Mouse (Mus musculus): ENCODE data around the gene Syde2. TPM values are rescaled to one million over a fixed set of nuclear protein-coding genes. Genes with fewer than 3 reads are reported as not detected.

Gene Syde2
- total RNA-seq (2021), result 1 to 10 TPM; 4.4 to 5.1 TPM
- long read RNA-seq, experiment 1, full-length matches to known transcripts, result 4 of 4 reads
- long read RNA-seq, experiment 1, partial matches to known transcripts, result 0 of 4 reads
- long read RNA-seq, experiment 1, other reads (novel, unspliced or antisense), result 0 of 4 reads
- long read RNA-seq, experiment 2, full-length matches to known transcripts, result 6 of 9 reads
- long read RNA-seq, experiment 2, partial matches to known transcripts, result 1 of 9 reads
- long read RNA-seq, experiment 2, other reads (novel, unspliced or antisense), result 2 of 9 reads

DNA sequence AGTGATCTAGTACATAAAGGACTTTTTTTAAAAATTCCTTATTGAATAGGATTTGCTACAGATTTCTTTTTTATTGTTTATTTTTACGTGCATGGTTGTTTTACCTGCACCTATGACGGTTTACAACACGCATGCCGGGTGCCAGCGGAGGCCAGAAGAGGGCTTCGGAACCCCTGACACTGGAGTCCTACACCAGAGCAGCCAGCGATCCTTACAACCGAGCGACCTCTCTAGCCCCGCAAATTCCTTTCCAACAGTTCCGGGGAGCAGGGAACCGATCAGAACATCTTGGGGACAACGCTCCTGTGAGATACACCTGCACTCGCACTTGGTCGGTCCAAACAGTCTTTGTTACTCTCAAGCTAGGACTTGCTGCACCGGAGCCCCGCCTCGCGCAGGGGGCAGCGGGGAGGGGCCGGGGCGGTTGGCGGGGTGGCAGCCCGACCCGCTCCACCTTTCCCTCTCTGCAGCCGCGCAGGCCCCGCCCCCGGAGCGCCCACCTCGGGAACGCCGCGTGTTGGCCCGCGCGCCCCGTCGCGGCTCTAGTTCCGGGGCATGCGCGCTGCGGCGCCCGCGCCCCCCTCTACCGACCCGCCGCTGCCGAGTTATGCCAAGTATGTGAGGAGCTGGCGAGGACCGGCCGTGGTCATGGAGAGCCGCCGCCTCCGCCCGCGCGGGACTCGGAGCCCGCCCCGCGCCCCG lies at the start of gene Syde2:
TSS of gene Syde2 (plus strand) at position 603 of the 702 bp plus-strand sequence.
- DNase-seq (ENCODE audit: low spot score in 2 of 2), result peak; percentile 75 to 76

DNA sequence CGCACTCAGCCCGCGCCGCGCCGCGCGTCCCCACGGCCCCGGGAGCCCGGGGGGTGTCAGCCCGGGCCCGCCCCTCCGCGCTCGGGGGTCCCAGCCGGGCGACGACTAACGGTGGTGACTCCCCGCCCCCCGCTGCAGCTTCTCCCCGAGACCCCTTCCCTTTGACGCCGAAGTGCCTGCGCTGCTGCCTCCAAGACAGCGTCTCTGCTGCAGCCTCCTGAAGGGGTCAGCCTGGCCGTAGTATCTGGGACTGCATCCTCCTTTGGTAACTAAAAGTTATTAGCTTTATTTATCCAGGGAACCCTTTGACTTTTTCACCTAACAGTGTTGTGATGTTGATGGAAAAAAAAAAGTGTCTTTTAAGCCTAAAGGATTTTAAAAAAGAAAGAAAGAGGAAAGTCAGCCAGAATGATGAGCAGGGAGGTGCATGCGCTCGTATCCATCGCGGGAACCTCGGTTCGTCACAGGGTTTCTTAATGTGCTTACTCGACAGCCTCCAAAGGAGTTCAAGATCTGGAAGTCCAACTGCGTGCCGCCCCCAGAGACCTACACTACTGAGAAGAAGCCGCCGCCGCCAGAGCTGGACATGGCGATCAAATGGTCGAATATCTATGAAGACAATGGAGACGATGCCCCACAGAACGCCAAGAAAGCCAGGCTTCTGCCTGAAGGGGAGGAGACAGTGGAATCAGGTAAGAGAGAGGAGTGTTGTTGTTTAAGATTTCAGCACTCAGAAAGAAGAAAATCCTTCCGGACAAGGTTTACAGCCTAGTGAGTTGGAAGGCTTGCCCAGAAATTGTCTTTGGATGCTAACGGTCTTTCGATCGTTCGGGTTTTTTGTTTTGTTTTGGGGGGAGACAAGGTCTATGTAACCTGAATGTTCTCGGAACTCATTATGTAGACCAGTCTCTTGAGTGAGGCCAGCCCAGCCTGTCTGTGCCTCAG lies 49.0 kb upstream of the Syde2 start:
- DNase-seq (ENCODE audit: low spot score in 2 of 2), result peak; percentile 25 to 43

DNA sequence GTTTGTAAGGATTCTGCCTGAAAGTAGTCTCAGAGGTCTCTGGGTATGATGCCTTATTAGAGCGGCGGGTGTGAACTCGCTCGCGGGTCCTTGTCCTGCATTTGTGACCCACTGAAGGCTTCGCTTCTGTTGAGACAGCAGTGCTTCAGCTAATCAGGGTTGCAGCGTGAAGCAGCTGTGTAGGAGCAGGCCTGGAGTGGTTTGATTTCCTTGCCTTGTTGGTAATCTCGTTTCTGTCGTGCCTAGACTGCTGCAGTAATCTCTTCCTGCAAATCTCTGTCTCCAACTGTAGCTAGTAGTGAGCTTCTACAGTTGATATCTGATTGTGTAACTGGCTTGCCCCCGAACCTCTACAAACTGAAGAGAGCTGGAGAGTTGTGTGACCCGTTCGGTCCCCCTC lies 48.3 kb upstream of the Syde2 start:
- DNase-seq (ENCODE audit: low spot score in 2 of 2), result no peak

DNA sequence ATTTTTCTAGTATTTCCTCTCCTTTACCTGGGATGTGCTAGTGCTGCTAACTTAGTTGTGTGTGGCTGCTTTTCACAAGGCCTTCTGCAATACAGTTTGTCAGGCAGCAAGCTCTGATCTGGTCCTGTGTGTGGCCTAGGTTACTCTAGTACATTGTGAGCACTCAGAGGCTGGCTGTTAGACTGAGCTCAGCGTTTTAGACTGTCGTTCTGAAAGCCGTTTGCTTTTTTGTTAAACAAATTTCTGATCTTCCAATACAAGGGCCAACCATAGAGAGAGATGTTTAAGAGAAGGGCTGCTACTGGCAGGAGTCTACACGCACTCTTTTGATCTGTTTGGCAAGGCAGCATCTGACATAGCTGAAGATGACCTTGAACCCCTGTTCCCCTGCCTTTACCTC lies 47.7 kb upstream of the Syde2 start:
- no peak for DNase-seq (ENCODE audit: low spot score in 2 of 2)

DNA sequence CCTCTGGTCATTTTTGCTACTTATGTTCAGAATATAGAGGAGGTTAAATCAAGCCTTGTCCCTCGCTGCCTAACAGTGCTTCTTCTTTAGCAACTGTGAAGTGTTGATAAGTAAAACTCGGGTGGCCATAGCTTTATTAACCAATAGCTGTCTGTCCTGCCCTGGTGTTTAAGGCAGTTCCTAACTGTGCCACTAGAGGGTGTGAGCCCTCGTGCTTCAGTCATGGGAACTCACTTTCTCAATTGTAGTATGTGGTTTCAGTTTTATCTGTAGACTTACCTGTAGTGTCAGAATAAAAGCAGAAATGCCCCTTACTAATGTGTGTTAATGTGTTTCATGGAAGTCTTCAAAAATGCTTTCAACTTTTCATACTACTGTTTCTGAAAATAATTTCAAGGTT lies 45.7 kb upstream of the Syde2 start:
- peak; percentile 61 to 67 for DNase-seq (ENCODE audit: low spot score in 2 of 2)

DNA sequence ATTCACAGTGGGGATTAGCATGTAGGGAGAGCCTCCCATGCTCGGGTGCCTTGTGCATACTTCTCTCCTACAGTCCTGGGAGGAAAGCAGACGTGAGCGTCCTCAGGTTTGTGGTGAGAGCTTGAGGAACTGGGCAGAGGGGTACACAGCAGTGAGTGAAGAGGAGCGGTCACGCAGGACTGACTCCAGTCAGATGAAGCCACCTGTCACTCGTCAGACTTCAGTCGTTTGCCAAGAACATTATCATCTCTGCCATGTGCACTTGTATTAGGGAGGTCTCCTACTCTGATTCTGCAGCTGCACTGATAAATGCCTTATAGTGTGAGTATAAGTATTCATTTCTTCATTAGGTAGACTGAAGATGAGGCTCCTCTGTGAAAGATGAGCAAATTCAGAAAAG lies 43.3 kb upstream of the Syde2 start:
- no peak for DNase-seq (ENCODE audit: low spot score in 2 of 2)

DNA sequence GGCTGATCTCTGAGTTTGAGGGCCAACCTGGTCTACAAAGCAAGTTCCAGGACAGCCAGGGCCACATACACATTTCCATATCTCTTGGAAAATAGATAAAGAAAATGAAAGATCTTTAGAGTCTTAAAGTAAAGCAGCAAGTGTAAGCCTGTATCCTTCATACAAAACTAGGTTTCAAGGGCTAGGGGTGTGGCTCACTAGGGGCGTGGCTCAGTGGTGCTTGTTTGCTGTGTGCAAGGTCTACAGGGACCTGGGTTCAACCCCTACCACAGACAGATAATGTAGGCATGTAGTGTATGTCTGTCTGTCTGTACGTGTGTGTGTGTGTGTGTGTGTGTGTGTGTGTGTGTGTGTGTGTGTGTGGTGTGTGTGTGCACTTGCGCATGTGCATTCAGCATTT lies 41.8 kb upstream of the Syde2 start:
- no peak for DNase-seq (ENCODE audit: low spot score in 2 of 2)

DNA sequence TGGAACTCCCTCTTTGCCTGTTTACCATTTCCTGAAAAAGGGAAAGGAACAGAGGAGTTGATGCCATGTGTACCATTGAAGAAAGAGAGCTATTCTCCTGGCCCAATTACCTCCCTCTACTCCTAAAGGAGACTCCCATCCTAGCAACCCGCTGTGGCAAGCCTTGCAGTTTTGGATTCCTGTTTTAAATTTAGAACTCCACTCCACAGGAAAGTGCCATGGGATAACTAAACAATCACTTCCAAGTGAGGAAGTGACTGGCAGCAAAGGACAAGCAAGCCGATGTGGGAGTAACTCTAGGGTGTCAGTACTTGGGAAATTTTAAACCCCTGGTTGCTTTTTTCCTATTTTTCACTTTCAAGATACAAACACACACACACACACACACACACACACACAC lies 41.0 kb upstream of the Syde2 start:
- DNase-seq (ENCODE audit: low spot score in 2 of 2), result no peak

DNA sequence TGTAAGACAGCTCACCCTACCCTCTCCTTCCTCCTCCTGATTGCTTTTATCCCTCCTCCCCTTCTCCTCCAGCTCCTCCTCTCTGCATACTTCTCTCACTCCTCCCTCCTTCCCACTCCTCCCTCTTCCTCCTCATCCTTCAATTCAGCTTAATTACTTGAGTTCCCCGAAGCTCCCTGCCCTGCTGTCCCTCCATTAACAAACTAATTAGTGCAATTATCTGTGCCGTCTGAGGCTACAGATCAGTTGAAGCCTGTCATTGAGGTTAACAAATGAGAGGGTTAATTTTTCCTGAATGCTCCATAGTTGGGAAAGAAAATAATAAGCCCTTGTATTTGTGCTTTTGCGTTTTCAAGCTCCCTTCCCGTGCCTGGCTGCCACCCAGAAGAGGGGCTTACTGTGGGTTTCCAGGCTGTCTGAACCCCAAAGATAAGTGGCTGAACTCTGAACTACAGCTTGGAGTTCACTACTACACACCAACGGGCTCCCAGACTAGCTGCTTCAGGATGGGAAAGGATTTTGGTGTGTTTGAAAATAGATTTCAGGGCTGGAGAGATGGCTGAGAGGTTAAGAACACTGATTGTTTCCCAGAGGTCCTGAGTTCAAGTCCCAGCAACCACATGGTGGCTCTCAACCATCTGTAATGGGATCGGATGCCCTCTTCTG lies 40.0 kb upstream of the Syde2 start:
- no peak for DNase-seq (ENCODE audit: low spot score in 2 of 2)

DNA sequence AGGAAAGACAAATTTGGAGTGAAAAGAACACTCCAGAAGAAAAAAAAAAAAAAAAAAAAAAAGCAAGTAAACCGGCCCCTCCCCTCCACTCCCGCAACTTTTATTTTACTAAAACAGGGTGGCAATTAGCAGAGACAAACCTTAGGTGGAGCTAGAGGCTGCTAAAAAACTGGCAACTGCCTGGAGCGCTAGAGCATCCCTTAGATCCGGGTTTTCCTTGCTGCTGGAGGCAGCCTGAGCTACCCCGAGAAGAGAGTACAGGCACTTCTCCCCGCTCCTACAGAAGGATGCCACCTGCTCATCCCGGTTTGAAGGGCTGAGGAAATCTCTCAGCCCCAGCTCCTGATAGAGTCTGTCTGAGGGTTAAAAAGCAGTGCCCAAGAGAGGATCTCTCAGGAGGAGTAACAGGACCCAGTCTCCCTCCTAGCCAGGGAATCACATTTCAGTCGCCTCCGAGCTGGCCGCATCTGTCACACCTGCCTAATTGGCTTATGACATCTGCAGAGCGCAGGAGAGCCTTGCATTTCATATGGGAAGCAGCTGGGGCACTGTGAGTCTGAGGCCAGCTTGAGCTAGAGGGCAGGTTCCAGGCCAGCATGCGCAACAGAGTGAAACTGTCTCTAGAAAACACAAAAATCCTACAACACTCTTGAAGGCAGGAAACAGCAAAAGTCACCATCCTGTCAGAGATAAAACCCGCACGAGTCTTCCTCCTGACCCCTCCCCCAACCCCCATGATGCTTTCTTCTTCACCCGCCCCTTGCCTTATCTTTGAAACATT lies 37.4 kb upstream of the Syde2 start:
- DNase-seq (ENCODE audit: low spot score in 2 of 2), result no peak

DNA sequence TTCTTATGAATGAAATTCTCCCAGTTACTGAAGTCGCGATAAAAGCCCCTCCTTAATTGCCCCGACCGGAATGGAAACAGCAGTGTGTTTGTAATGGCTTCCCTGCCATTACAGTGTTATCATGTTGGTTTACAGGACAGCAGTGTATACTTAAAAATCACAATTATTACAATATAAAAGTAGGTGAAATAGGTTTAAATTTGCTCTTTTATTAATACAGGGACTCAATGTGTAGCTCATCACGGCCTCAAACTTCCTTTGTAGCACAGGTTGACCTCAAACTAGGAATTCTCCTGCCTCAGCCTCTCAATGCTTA lies 36.9 kb upstream of the Syde2 start:
- DNase-seq (ENCODE audit: low spot score in 2 of 2), result no peak

DNA sequence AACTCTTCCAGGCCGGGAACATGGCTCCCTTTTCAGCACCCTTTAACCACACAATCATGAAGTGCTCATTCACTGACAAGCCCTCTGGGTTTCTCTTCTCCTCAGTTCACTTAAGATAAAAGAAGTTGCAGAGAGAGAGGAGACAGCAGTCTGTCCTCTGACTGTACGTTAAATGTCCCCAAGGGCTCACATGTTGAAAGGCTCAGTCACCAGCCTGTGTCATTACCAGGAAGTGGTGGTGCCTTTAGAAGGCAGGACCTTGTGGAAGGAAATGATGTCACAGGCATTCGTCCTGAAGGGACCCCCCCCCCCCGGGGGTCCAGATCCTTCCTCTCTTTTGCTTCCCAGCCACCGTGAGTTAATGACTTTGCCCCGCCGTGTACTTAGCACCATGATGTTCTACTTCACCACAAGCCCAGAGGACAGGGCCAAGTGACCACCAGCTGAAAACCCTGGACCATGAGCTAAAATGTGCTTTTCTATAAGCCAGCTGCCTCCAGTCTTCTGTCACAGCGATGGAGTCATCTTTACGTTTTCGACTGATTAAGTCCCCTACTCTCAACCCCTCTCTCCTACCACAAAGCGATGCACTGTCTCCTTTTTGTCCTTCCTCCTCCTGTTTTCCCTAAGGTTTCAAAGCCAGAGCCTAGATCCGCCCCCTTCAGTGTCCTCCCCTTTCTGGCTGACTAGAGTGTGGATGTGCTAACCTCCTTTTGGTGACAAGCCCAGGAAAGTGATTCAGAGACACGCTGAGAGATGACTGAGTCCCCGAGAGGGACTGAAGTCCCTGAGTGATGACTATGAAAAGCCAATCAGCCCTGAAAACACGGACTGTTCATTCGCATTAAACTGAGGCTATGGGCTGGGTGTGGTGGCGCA lies 36.1 kb upstream of the Syde2 start:
- DNase-seq (ENCODE audit: low spot score in 2 of 2), result no peak

DNA sequence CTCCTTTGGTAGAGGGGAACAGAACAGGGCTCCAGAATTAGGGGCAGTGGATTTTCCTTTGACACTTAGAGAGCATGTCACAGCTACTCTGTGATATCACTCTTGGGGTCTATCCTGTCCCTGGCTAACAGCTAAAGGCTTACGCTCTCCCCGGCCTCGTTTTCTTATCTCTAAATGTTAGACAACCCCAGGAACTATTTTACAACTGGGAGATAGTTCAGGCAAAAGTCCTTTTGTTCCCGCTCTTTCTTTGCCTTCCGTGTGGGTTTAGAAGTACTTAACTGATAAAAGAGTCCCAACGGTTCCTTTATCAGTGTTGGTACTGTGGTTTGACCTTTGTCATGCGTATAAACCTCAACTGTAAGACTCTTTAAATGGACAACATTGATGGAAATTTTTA lies 34.7 kb upstream of the Syde2 start:
- DNase-seq (ENCODE audit: low spot score in 2 of 2), result no peak

DNA sequence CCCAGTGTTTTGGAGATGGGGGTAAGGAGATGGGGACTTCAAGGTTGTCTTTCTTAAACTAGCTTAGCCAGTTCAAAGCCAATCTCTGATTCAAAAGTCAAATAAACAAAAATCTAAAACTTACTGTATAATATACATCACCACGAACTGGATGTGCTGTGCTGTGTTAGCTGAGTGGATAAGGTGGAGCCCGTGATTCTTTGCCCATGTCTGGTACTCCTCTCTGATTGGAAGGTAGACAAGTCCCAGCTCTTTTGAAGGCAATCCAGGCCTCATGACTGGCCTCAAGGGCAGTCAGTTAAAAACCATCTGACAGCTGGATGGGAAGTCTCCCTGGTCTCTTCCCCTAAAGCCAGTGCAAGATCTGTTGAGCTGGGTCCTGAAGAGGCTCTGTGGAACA lies 34.3 kb upstream of the Syde2 start:
- no peak for DNase-seq (ENCODE audit: low spot score in 2 of 2)

DNA sequence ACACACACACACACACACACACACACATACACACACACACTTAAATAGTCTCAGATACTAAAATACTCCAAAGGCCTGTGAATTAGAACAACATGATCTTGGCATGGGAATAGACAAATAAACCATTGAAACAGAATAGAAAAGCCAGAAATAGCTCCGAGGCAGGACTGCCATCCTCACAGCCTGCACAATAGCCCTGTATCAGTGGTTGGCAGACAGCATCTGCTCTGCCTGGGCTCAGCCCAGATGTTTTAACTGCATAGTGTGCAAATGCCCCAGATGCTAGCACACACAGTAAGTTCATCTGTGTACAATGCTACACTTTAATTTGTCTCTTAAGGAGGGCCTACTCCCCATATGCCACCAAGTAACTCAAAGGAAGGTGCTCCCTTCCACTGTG lies 27.8 kb upstream of the Syde2 start:
- no peak for DNase-seq (ENCODE audit: low spot score in 2 of 2)

DNA sequence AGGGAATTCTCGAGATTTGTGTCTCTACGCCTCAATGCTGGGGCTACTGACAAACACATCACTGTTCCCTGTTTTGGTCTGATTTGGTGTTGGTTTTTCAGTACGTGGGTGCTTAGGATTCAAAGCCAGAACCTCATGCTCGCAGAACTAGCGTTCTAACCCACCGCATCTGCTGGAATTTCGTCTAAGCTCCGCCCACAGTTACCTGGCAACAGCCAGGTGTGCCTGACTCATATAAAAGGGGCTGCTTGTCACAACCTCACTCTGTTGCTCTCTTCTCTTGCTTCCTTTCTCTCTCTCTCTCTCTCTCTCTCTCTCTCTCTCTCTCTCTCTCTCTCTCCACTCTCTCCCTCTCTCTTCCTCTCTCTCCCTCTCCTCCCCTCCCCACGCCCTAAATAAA lies 25.3 kb upstream of the Syde2 start:
- no peak for DNase-seq (ENCODE audit: low spot score in 2 of 2)

DNA sequence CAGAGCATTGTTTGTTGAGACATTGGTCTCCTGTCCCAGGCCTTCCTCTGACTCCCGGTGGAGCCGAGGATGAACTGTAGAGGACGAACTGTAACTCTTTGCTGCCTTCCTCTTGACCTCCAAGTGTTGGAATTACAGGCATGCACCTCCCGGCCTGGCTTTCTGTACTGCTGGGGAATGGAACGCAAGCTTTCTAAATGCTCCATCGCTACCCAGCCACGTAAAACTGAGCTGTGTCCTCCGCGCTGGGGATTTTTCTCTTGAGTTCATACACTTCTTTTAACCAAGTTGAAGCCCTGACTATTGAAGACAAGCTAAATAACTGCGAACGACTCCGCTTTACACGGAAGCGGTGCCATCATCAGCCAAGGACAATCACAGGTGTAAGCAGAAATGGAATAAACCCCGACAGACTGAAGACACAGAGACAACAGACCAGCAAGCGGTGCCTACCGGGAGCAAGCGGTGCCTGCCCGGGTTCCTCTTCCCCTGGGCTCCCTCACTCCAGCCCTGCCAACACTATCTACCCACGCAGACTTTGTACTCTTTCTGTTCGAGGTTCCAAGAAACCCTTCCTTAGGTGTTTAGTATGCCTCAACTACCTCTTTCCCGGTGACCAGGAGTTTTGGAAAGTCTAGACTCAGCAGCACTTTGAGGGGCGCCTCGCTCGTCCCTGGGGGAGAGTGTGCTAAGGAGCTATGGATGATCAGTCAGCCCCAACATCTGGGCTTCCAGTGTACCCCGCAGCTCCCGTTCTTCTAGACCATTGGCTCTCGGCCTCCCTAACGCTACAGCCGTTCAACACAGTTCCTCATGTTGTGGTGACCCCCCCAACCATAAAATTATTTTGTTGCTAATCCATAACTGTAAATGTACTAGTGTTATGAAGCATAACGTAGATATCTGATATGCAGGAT lies 24.3 kb upstream of the Syde2 start:
- no peak for DNase-seq (ENCODE audit: low spot score in 2 of 2)

DNA sequence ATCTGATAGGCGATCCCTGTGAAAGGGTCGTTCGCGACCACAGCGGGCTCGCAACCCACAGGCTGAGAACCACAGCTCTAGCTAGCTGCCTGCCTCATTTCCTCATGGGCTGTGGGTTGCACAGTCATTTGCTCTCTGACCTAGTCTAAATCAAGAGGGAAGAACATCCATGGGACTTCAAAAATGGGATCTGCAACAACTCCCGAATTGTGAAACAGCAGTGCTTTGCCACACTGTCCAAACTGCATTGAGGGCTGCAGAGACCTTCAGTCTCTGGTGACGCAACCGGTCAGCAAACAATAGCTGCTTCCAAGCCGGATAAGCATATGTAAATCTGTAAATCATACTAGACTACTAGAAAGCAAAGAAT lies 23.7 kb upstream of the Syde2 start:
- DNase-seq (ENCODE audit: low spot score in 2 of 2), result no peak

DNA sequence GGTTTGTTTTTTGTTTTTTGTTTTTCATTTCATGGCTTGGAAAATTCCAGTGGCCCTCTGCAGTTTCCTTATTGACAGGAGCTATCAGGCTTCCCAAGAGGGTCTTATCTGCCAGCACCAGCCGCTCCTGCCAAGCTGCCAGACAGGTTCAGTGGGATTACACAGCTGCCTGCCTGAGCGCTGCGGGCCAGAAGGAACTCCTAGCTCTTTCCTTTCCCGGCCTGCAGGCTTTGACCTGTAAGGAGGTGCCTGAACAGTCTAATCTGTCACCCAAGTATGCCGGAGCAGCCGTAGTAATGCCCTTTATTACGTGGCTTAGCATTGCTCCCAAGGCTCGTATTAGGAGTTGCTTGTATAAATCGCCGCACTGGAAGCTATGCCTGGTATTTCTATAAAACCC lies 23.2 kb upstream of the Syde2 start:
- DNase-seq (ENCODE audit: low spot score in 2 of 2), result no peak
